Mouse (Mus musculus): Measurements from ENCODE around the gene Nceh1. TPM values are rescaled to one million over a fixed set of nuclear protein-coding genes. Genes with fewer than 3 reads are reported as not detected.

The Nceh1 gene
- total and polyA plus RNA-seq, 3 experiments: 8.2 to 9.3 TPM; not detected in 1

GRCm38 (mm10) chr3:27302339-27303022 lies 119.7 kb downstream of the Nceh1 start:
- Histone ChIP-seq H3K79me2 (ENCODE audit: control insufficient read depth, insufficient read depth, low read length, poor library complexity) (no peaks in the 10 kb centered on the region), H3K9me3 (replicated peaks; ENCODE audit: insufficient read depth, low read length) (no peaks in the 10 kb centered on the region), H3K9ac (ENCODE audit: control insufficient read depth, low read depth, low read length, poor library complexity, severe bottlenecking) (no peak overlapping the region), H3K4me3 (ENCODE audit: control insufficient read depth in 1 of 2, insufficient read depth in 1 of 2, low read depth in 2 of 2, low read length in 2 of 2) (no peak overlapping the region), H3K27ac (ENCODE audit: control insufficient read depth, low read depth, low read length) (no peak overlapping the region), H3K36me3 (ENCODE audit: control insufficient read depth in 1 of 2, insufficient read depth in 2 of 2, low read length in 2 of 2) (no peaks in the 10 kb centered on the region), H3K4me1 (ENCODE audit: control insufficient read depth in 1 of 2, insufficient read depth in 2 of 2, low read length in 2 of 2) (no peaks in the 10 kb centered on the region), H3K27me3 (ENCODE audit: control insufficient read depth in 1 of 2, insufficient read depth in 2 of 2, low read length in 2 of 2) (no peaks in the 10 kb centered on the region)
- DNase-seq (ENCODE audit: low read depth, low spot score): no peak
- TF ChIP-seq MAX (IDR thresholded peaks at IDR 0.05; ENCODE audit: low read length): no peak
- TF ChIP-seq MEF2A (IDR thresholded peaks at IDR 0.05; ENCODE audit: extremely low read depth, insufficient replicate concordance, low read depth, low read length, poor library complexity, severe bottlenecking): no peak

GRCm38 (mm10) chr3:27306815-27307214 lies 124.0 kb downstream of the Nceh1 start:
- H3K27me3 ChIP-seq (ENCODE audit: control insufficient read depth in 1 of 2, insufficient read depth in 2 of 2, low read length in 2 of 2): no peaks in the 10 kb centered on the region; a peak in 1 of 4 replicates
- H3K27ac ChIP-seq (ENCODE audit: control insufficient read depth, low read depth, low read length): no peak overlapping the region

GRCm38 (mm10) chr3:27310973-27311372 lies 128.2 kb downstream of the Nceh1 start:
- Histone ChIP-seq H3K9me3 (replicated peaks; ENCODE audit: insufficient read depth, low read length) (no peaks in the 10 kb centered on the region), H3K9ac (ENCODE audit: control insufficient read depth, low read depth, low read length, poor library complexity, severe bottlenecking) (no peak overlapping the region), H3K27ac (ENCODE audit: control insufficient read depth, low read depth, low read length) (no peak overlapping the region), H3K27me3 (ENCODE audit: control insufficient read depth in 1 of 2, insufficient read depth in 2 of 2, low read length in 2 of 2) (no peaks in the 10 kb centered on the region; a peak in 1 of 4 replicates), H3K79me2 (ENCODE audit: control insufficient read depth, insufficient read depth, low read length, poor library complexity) (no peaks in the 10 kb centered on the region), H3K36me3 (ENCODE audit: control insufficient read depth in 1 of 2, insufficient read depth in 2 of 2, low read length in 2 of 2) (no peaks in the 10 kb centered on the region), H3K4me3 (ENCODE audit: control insufficient read depth in 1 of 2, insufficient read depth in 1 of 2, low read depth in 2 of 2, low read length in 2 of 2) (no peak overlapping the region), H3K4me1 (ENCODE audit: control insufficient read depth in 1 of 2, insufficient read depth in 2 of 2, low read length in 2 of 2) (no peaks in the 10 kb centered on the region)
- no peak for TF ChIP-seq SMC3 (IDR thresholded peaks at IDR 0.05; ENCODE audit: low read depth, low read length)
- TF ChIP-seq ZMIZ1 (IDR thresholded peaks at IDR 0.05; ENCODE audit: low read depth, low read length): no peak
- TF ChIP-seq CTCF (IDR thresholded peaks at IDR 0.05 in 2 of 3, conservative IDR thresholded peaks at IDR 0.05 in 1 of 3; ENCODE audit: control insufficient read depth in 1 of 3, insufficient read depth in 1 of 3, low read depth in 2 of 3, low read length in 3 of 3, poor library complexity in 1 of 3, severe bottlenecking in 1 of 3): no peak
- TF ChIP-seq RAD21 (IDR thresholded peaks at IDR 0.05; ENCODE audit: low read depth, low read length): no peak
- no peak for TF ChIP-seq EP300 (IDR thresholded peaks at IDR 0.05; ENCODE audit: low read depth in 1 of 2, low read length in 2 of 2)
- TF ChIP-seq CHD2 (IDR thresholded peaks at IDR 0.05; ENCODE audit: low read length): no peak
- no peak for TF ChIP-seq SIN3A (IDR thresholded peaks at IDR 0.05; ENCODE audit: low read length)
- no peak for TF ChIP-seq RCOR1 (IDR thresholded peaks at IDR 0.05; ENCODE audit: low read depth, low read length)
- no peak for TF ChIP-seq MXI1 (IDR thresholded peaks at IDR 0.05; ENCODE audit: low read depth, low read length)
- TF ChIP-seq TBP (IDR thresholded peaks at IDR 0.05; ENCODE audit: low read depth, low read length): no peak
- no peak for TF ChIP-seq KAT2A (conservative IDR thresholded peaks at IDR 0.05; ENCODE audit: low read depth, low read length)
- TF ChIP-seq GABPA (IDR thresholded peaks at IDR 0.05; ENCODE audit: low read depth, low read length): no peak
- TF ChIP-seq MYB (IDR thresholded peaks at IDR 0.05; ENCODE audit: low read depth, low read length): no peak
- no peak for TF ChIP-seq JUND (IDR thresholded peaks at IDR 0.05; ENCODE audit: low read depth, low read length)
- TF ChIP-seq MAZ (IDR thresholded peaks at IDR 0.05; ENCODE audit: low read depth, low read length): no peak
- no peak for TF ChIP-seq USF2 (IDR thresholded peaks at IDR 0.05; ENCODE audit: borderline replicate concordance in 1 of 2, insufficient read depth in 1 of 2, low read depth in 1 of 2, low read length in 2 of 2)
- DNase-seq (ENCODE audit: low read depth, low spot score): no peak

More at GRCm38 (mm10) chr3:27306815-27307214, 124.0 kb downstream of the Nceh1 start:
- no peak for DNase-seq (ENCODE audit: low read depth, low spot score)
- H3K4me1 ChIP-seq (ENCODE audit: control insufficient read depth in 1 of 2, insufficient read depth in 2 of 2, low read length in 2 of 2): no peaks in the 10 kb centered on the region
- H3K9me3 ChIP-seq (replicated peaks; ENCODE audit: insufficient read depth, low read length): no peaks in the 10 kb centered on the region
- H3K9ac ChIP-seq (ENCODE audit: control insufficient read depth, low read depth, low read length, poor library complexity, severe bottlenecking): no peak overlapping the region
- TF ChIP-seq MXI1 (IDR thresholded peaks at IDR 0.05; ENCODE audit: low read depth, low read length) (no peak), BHLHE40 (IDR thresholded peaks at IDR 0.05; ENCODE audit: borderline replicate concordance, low read depth, low read length) (no peak), TAL1 (IDR thresholded peaks at IDR 0.05; ENCODE audit: low read length) (no peak), MEF2A (IDR thresholded peaks at IDR 0.05; ENCODE audit: extremely low read depth, insufficient replicate concordance, low read depth, low read length, poor library complexity, severe bottlenecking) (no peak), EP300 (IDR thresholded peaks at IDR 0.05; ENCODE audit: low read depth in 1 of 2, low read length in 2 of 2) (no peak)
- no peak overlapping the region for H3K4me3 ChIP-seq (ENCODE audit: control insufficient read depth in 1 of 2, insufficient read depth in 1 of 2, low read depth in 2 of 2, low read length in 2 of 2)
- no peaks in the 10 kb centered on the region for H3K36me3 ChIP-seq (ENCODE audit: control insufficient read depth in 1 of 2, insufficient read depth in 2 of 2, low read length in 2 of 2)
- no peaks in the 10 kb centered on the region for H3K79me2 ChIP-seq (ENCODE audit: control insufficient read depth, insufficient read depth, low read length, poor library complexity)

Data from MEL (cell line).